Mouse (Mus musculus) MEL (cell line): ENCODE data around the gene Ttc34. TPM values are rescaled to one million over a fixed set of nuclear protein-coding genes. Genes with fewer than 3 reads are reported as not detected.

Source experiments
- DNase-seq: peaks from one replicate; pipeline ENCODE4 v3.0.0; 2011; ENCODE audit warnings: low read depth, low spot score
- H3K27ac ChIP-seq: 2 replicates; pipeline ENCODE4 v1.5.1; 2012; ENCODE audit warnings: low read depth, mild to moderate bottlenecking, control low read depth, low read length, moderate library complexity; ENCODE audit not compliant: control insufficient read depth
- H3K27me3 ChIP-seq, 2 experiments: fragments of 150-350 bp in 1 of 2; sonication (generic) in 1 of 2; 2 replicates each; pipeline ENCODE4 v1.6.1; 2012; ENCODE audit warnings: low read length in 2 of 2, mild to moderate bottlenecking in 2 of 2, improper control_type of control experiment in 1 of 2, moderate library complexity in 1 of 2; ENCODE audit not compliant: insufficient read depth in 2 of 2, control insufficient read depth in 1 of 2
- H3K36me3 ChIP-seq, 2 experiments: 2 replicates each; pipeline ENCODE4 v1.6.1; 2012 to 2014; ENCODE audit warnings: low read length in 2 of 2, improper control_type of control experiment in 1 of 2, inconsistent platforms in 1 of 2, mild to moderate bottlenecking in 1 of 2; ENCODE audit not compliant: insufficient read depth in 2 of 2, control insufficient read depth in 1 of 2
- H3K4me1 ChIP-seq, 2 experiments: fragments of 150-350 bp in 1 of 2; sonication (generic) in 1 of 2; 2 replicates each; pipeline ENCODE4 v1.6.1; 2012; ENCODE audit warnings: low read length in 2 of 2, improper control_type of control experiment in 1 of 2, mild to moderate bottlenecking in 1 of 2; ENCODE audit not compliant: insufficient read depth in 2 of 2, control insufficient read depth in 1 of 2
- H3K4me3 ChIP-seq, 2 experiments: fragments of 150-350 bp in 1 of 2; sonication (generic) in 1 of 2; 2 replicates each; pipeline ENCODE4 v1.5.1; 2012; ENCODE audit warnings: low read depth in 2 of 2, low read length in 2 of 2, mild to moderate bottlenecking in 2 of 2, moderate library complexity in 2 of 2, control low read depth in 1 of 2, improper control_type of control experiment in 1 of 2; ENCODE audit not compliant: control insufficient read depth in 1 of 2, insufficient read depth in 1 of 2
- H3K79me2 ChIP-seq: 2 replicates; pipeline ENCODE4 v1.6.1; 2012; ENCODE audit warnings: mild to moderate bottlenecking, low read length, moderate library complexity; ENCODE audit not compliant: control insufficient read depth, poor library complexity, insufficient read depth
- H3K9ac ChIP-seq: 2 replicates; pipeline ENCODE4 v1.6.1; 2012; ENCODE audit warnings: low read depth, mild to moderate bottlenecking, control low read depth, low read length, moderate library complexity; ENCODE audit not compliant: control insufficient read depth, poor library complexity, severe bottlenecking
- H3K9me3 ChIP-seq: fragments of 150-350 bp; sonication (generic); replicated peaks from 2 replicates; pipeline ENCODE4 v1.6.1; 2012; ENCODE audit warnings: mild to moderate bottlenecking, low read length, improper control_type of control experiment, moderate library complexity; ENCODE audit not compliant: insufficient read depth
- BHLHE40 ChIP-seq: IDR thresholded peaks from 2 replicates; pipeline ENCODE4 v1.6.1; 2012; ENCODE audit warnings: low read depth, mild to moderate bottlenecking, inconsistent platforms, low read length, improper control_type of control experiment, borderline replicate concordance
- CHD2 ChIP-seq: IDR thresholded peaks from 2 replicates; pipeline ENCODE4 v1.6.1; 2011; ENCODE audit warnings: low read length, improper control_type of control experiment
- E2F4 ChIP-seq: IDR thresholded peaks from 2 replicates; pipeline ENCODE4 v1.6.1; 2011; ENCODE audit warnings: low read depth, low read length, improper control_type of control experiment, borderline replicate concordance
- ELF1 ChIP-seq: IDR thresholded peaks from 2 replicates; pipeline ENCODE4 v1.6.1; 2014; ENCODE audit warnings: low read depth, mild to moderate bottlenecking, inconsistent platforms, low read length, improper control_type of control experiment, moderate library complexity
- EP300 ChIP-seq, 2 experiments: IDR thresholded peaks; 2 replicates each; pipeline ENCODE4 v1.6.1; 2011; ENCODE audit warnings: improper control_type of control experiment in 2 of 2, low read length in 2 of 2, low read depth in 1 of 2, mild to moderate bottlenecking in 1 of 2
- ETS1 ChIP-seq: IDR thresholded peaks from 2 replicates; pipeline ENCODE4 v1.6.1; 2012; ENCODE audit warnings: low read depth, mild to moderate bottlenecking, inconsistent platforms, low read length, improper control_type of control experiment, moderate library complexity
- GABPA ChIP-seq: IDR thresholded peaks from 2 replicates; pipeline ENCODE4 v1.6.1; 2012; ENCODE audit warnings: low read depth, mild to moderate bottlenecking, inconsistent platforms, low read length, improper control_type of control experiment, moderate library complexity
- GATA1 ChIP-seq: IDR thresholded peaks from 2 replicates; pipeline ENCODE4 v1.6.1; 2011; ENCODE audit warnings: low read depth, low read length, improper control_type of control experiment
- HCFC1 ChIP-seq: IDR thresholded peaks from 2 replicates; pipeline ENCODE4 v1.6.1; 2012; ENCODE audit warnings: low read depth, mild to moderate bottlenecking, inconsistent platforms, low read length, improper control_type of control experiment, moderate library complexity
- JUND ChIP-seq: IDR thresholded peaks from 2 replicates; pipeline ENCODE4 v1.6.1; 2011; ENCODE audit warnings: low read depth, mild to moderate bottlenecking, improper control_type of control experiment, low read length
- KAT2A ChIP-seq: conservative IDR thresholded peaks from 2 replicates; pipeline ENCODE4 v1.6.1; 2012; ENCODE audit warnings: low read depth, low read length, improper control_type of control experiment, inconsistent platforms
- MAFK ChIP-seq: IDR thresholded peaks from 2 replicates; pipeline ENCODE4 v1.6.1; 2011; ENCODE audit warnings: low read depth, mild to moderate bottlenecking, low read length, improper control_type of control experiment, borderline replicate concordance
- MAX ChIP-seq: IDR thresholded peaks from 2 replicates; pipeline ENCODE4 v1.6.1; 2011; ENCODE audit warnings: low read length, improper control_type of control experiment
- MEF2A ChIP-seq: IDR thresholded peaks from 2 replicates; pipeline ENCODE4 v1.6.1; 2014; ENCODE audit warnings: low read depth, mild to moderate bottlenecking, inconsistent platforms, low read length, improper control_type of control experiment; ENCODE audit not compliant: poor library complexity, insufficient replicate concordance, severe bottlenecking; ENCODE audit errors: extremely low read depth
- NELFE ChIP-seq: IDR thresholded peaks from 2 replicates; pipeline ENCODE4 v1.6.1; 2011; ENCODE audit warnings: low read depth, low read length, improper control_type of control experiment
- NRF1 ChIP-seq: IDR thresholded peaks from 2 replicates; pipeline ENCODE4 v1.6.1; 2014; ENCODE audit warnings: low read depth, mild to moderate bottlenecking, inconsistent platforms, low read length, improper control_type of control experiment, moderate library complexity; ENCODE audit not compliant: poor library complexity, insufficient read depth, severe bottlenecking
- POLR2A ChIP-seq, 2 experiments: IDR thresholded peaks; 2 replicates each; pipeline ENCODE4 v1.6.1; 2011 to 2012; ENCODE audit warnings: low read length in 2 of 2, mild to moderate bottlenecking in 2 of 2, control low read depth in 1 of 2, improper control_type of control experiment in 1 of 2, low read depth in 1 of 2, moderate library complexity in 1 of 2; ENCODE audit not compliant: control insufficient read depth in 1 of 2, insufficient read depth in 1 of 2, poor library complexity in 1 of 2
- POLR2AphosphoS2 ChIP-seq: IDR thresholded peaks from 2 replicates; pipeline ENCODE4 v1.6.1; 2011; ENCODE audit warnings: low read length, improper control_type of control experiment
- POLR2AphosphoS5 ChIP-seq: IDR thresholded peaks from 2 replicates; pipeline ENCODE4 v1.6.1; 2012; ENCODE audit warnings: low read depth, borderline replicate concordance, mild to moderate bottlenecking, inconsistent platforms, low read length, moderate library complexity, mixed read lengths
- RAD21 ChIP-seq: IDR thresholded peaks from 2 replicates; pipeline ENCODE4 v1.6.1; 2011; ENCODE audit warnings: mild to moderate bottlenecking, low read depth, low read length, improper control_type of control experiment
- RCOR1 ChIP-seq: IDR thresholded peaks from 2 replicates; pipeline ENCODE4 v1.6.1; 2012; ENCODE audit warnings: low read depth, mild to moderate bottlenecking, inconsistent platforms, low read length, improper control_type of control experiment
- TBP ChIP-seq: IDR thresholded peaks from 2 replicates; pipeline ENCODE4 v1.8.0; 2011; ENCODE audit warnings: low read depth, low read length, improper control_type of control experiment
- TCF12 ChIP-seq: IDR thresholded peaks from 2 replicates; pipeline ENCODE4 v1.6.1; 2014; ENCODE audit warnings: low read depth, mild to moderate bottlenecking, inconsistent platforms, low read length, improper control_type of control experiment, moderate library complexity
- UBTF ChIP-seq: IDR thresholded peaks from 2 replicates; pipeline ENCODE4 v1.6.1; 2012; ENCODE audit warnings: low read depth, mild to moderate bottlenecking, inconsistent platforms, low read length, improper control_type of control experiment, moderate library complexity, borderline replicate concordance; ENCODE audit not compliant: insufficient read depth
- USF1 ChIP-seq: IDR thresholded peaks from 2 replicates; pipeline ENCODE4 v1.6.1; 2014; ENCODE audit warnings: low read depth, mild to moderate bottlenecking, inconsistent platforms, low read length, improper control_type of control experiment, moderate library complexity
- USF2 ChIP-seq, 2 experiments: IDR thresholded peaks; 2 replicates each; pipeline ENCODE4 v1.6.1; 2011 to 2012; ENCODE audit warnings: improper control_type of control experiment in 2 of 2, low read length in 2 of 2, borderline replicate concordance in 1 of 2, inconsistent platforms in 1 of 2, low read depth in 1 of 2, mild to moderate bottlenecking in 1 of 2; ENCODE audit not compliant: insufficient read depth in 1 of 2
- ZNF384 ChIP-seq: IDR thresholded peaks from 2 replicates; pipeline ENCODE4 v1.6.1; 2012; ENCODE audit warnings: low read depth, mild to moderate bottlenecking, inconsistent platforms, low read length, improper control_type of control experiment
- polyA plus RNA-seq, 2 experiments: library from polyadenylated mRNA; stranded (reverse) in 1 of 2; unstranded in 1 of 2; fragments of >175 nt in 1 of 2; fragments of >200 nt in 1 of 2; gene quantifications; 2 replicates each; pipeline versions ENCODE4 v1.2.1 to v1.2.4; 2012; ENCODE audit warnings: low replicate concordance in 2 of 2, low read depth in 1 of 2; ENCODE audit not compliant: insufficient read length in 2 of 2, insufficient read depth in 1 of 2, missing spikeins in 1 of 2
- total RNA-seq: library from RNA; depleted of rRNA; stranded (reverse); fragments of 300-350 nt; gene quantifications from 2 replicates; pipeline ENCODE4 v1.2.3, GENCODE M21; 2012

Ttc34 gene
- total and polyA plus RNA-seq, 3 experiments: not detected

- no peaks in the 10 kb centered on the region for H3K9me3 ChIP-seq
- no peaks in the 10 kb centered on the region for H3K4me1 ChIP-seq
- H3K27me3 ChIP-seq: no peaks in the 10 kb centered on the region
- H3K4me3 ChIP-seq: no peak overlapping the region
- TF ChIP-seq MAFK (no peak), UBTF (no peak), HCFC1 (no peak), NRF1 (no peak), CHD2 (no peak), E2F4 (no peak), EP300 (IDR thresholded peaks at IDR 0.05; ENCODE audit: low read depth in 1 of 2, low read length in 2 of 2) (no peak), TBP (no peak), MEF2A (no peak), MAX (no peak), ELF1 (no peak), USF1 (no peak), BHLHE40 (no peak), JUND (no peak)
- H3K9ac ChIP-seq: no peak overlapping the region
- no peak for DNase-seq
- no peaks in the 10 kb centered on the region for H3K79me2 ChIP-seq
- no peak overlapping the region for H3K27ac ChIP-seq
- no peaks in the 10 kb centered on the region for H3K36me3 ChIP-seq
Observed at GRCm38 (mm10) chr4:154826224-154826623, 11.0 kb upstream of the Ttc34 start.

- no peaks in the 10 kb centered on the region for H3K79me2 ChIP-seq
- no peak overlapping the region for H3K4me3 ChIP-seq
- no peak for DNase-seq
- no peaks in the 10 kb centered on the region for H3K4me1 ChIP-seq
- no peaks in the 10 kb centered on the region for H3K27me3 ChIP-seq
- no peak for TF ChIP-seq GABPA
- no peak for TF ChIP-seq POLR2AphosphoS5
- TF ChIP-seq NRF1: no peak
- no peak for TF ChIP-seq ETS1
- TF ChIP-seq KAT2A: no peak
- no peak for TF ChIP-seq NELFE
- no peak for TF ChIP-seq USF2 (IDR thresholded peaks at IDR 0.05; ENCODE audit: borderline replicate concordance in 1 of 2, insufficient read depth in 1 of 2, low read depth in 1 of 2, low read length in 2 of 2)
- TF ChIP-seq ELF1: no peak
- no peak for TF ChIP-seq CHD2
- TF ChIP-seq UBTF: no peak
- TF ChIP-seq ZNF384: no peak
- no peak for TF ChIP-seq USF1
- TF ChIP-seq POLR2A (IDR thresholded peaks at IDR 0.05; ENCODE audit: control insufficient read depth in 1 of 2, insufficient read depth in 1 of 2, low read depth in 1 of 2, low read length in 2 of 2, poor library complexity in 1 of 2): no peak
- TF ChIP-seq GATA1: no peak
- TF ChIP-seq RAD21: no peak
- no peak for TF ChIP-seq TCF12
- no peak for TF ChIP-seq RCOR1
- TF ChIP-seq MEF2A: no peak
- no peak for TF ChIP-seq POLR2AphosphoS2
- H3K27ac ChIP-seq: no peak overlapping the region
- H3K9me3 ChIP-seq: no peaks in the 10 kb centered on the region
- no peaks in the 10 kb centered on the region for H3K36me3 ChIP-seq
- no peak overlapping the region for H3K9ac ChIP-seq
Observed at GRCm38 (mm10) chr4:154827181-154827580, 10.1 kb upstream of the Ttc34 start.
